Mouse (Mus musculus): ENCODE measurements around the gene Ccnq.
"Not testable (repeated sequence)": the region's sequence is repeated elsewhere in the genome, so short reads cannot be mapped to it uniquely, and the experiment has no call there.

Ccnq gene

DNA sequence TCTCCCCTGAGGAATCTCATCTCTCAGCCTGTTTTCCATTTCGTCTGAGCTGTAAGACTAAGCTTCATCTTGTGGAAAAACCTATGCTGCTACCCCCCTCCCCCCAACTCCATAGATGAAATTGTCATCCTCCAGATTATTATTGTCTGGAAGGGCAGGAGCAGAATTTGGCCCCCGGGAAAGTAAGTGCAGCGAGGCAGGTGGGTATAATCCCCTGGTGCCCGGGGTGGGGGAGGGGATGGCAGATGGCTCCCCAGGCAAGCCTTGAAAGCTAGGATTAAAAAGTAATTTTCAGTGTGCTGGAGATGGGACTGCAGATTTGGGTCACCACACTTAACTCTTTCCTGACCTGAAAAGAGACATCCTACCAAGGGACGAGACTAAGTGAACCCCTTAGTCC is 10.7 kb upstream of the Ccnq start:
- DNase-seq (ENCODE audit: low spot score): peak; percentile 74

DNA sequence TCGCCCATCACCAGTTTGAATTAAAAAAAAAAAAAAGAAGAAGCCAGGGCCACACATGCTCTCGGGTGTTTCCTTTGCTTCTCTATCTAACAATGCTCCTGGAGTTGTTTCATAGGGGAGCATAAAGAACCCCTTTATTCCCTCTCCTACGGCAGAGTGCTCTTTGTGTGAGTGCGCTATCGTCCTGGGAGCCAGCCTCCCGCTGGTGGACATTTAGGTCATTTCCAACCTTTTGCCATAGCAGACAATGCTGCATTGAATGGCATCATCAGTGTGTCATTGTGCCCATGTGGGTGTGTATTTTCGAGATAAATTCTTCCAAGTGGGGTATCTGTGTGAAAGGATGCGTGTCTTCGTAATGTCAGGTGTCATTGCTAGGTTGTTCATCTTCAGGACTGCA is 9.6 kb upstream of the Ccnq start:
- peak; percentile 54 for DNase-seq (ENCODE audit: low spot score)

DNA sequence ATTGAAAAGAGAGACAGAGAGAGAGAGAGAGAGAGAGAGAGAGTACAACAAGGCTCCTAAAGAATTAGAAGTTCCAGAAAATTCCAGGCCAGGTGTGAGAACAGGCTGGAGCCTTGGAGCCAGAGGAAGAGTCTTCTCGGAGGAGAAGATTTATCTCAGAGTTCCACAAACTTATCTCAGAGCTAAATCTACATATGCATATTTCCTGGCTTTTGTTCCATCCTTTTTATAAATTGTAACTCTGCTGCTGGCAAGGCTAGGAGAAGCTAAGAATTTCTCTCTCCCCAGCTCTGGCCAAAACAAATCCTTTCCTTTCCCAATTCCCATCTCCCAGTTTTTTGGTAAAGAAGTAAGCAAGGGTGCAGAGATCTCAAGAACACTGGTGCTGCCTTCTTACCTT is 3.8 kb upstream of the Ccnq start:
- no peak for DNase-seq (ENCODE audit: low spot score)

DNA sequence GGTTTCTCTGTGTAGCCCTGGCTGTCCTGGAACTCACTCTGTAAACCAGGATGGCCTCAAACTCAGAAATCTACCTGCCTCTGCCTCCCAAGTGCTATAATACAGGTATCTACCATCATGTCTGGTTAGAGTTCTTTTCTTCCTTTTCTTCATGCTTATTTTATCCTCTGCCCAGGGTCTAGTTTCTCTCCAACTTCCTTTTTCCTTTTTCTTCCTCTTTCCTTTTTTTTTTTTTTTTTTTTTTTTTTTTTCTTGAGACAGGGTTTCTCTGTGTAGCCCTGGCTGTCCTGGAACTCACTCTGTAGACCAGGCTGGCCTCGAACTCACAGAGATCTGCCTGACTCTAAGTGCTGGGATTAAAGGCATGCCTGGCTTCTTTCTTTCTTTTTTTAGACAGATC is 2.6 kb upstream of the Ccnq start:
- not testable (repeated sequence) for DNase-seq (ENCODE audit: low spot score)

DNA sequence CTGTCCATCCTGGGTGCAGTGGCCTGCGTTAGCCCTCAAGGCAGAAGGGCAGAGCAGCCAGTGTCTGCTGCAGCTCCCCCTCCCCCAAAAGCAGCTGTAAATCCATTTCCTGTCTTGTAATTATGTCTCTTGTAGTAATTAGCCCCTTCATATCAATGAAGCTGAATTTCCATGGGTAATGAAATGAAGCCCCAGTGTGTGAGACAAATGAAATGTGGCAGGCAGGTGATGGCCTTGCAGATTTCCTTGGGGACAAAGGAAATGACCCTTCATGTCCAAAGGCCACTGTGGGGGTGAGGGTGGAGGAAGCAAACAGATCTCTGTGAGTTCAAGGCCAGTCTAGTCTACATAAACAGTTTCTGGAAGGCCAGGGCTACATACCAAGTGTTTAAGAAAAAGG is 1.7 kb upstream of the Ccnq start:
- DNase-seq (ENCODE audit: low spot score): peak; percentile 51

DNA sequence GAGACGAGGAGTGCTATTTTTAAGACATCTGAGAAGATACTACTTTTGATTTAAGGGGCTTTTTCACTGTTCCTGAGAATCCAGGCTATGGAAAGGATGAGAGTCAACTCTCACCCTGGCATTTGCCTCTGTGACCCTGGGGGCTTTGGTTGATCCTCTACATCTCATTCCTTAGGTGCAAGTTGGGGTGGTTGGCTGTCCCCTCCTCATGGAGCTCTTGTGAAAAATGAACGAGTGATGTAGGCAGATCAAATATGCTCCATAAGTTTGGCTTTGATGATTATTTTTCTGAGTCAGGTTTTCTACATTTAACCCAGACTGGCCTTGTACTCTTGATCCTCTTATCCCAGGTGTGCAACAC is 294 bp upstream of the Ccnq start:
- no peak for DNase-seq (ENCODE audit: low spot score)

DNA sequence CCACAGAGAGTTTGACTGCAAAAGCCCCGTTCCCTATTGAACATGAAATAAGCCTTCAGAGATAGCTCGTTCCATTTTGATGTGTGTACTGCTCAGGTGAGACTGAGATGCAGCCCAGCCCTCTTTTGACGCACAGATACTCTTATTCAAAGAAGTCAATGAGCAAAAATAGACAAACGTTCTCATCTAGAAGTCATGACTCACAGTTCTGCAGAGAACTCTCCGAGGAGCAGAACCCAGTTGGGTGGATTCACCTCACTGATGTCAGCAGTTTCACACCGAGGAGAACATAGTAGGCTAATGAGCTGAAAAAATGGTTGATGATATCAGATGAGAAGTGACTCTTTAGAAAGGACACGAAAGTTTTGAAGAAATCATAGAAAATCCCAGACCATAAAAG is 5.3 kb downstream of the Ccnq start:
- DNase-seq (ENCODE audit: low spot score): no peak

DNA sequence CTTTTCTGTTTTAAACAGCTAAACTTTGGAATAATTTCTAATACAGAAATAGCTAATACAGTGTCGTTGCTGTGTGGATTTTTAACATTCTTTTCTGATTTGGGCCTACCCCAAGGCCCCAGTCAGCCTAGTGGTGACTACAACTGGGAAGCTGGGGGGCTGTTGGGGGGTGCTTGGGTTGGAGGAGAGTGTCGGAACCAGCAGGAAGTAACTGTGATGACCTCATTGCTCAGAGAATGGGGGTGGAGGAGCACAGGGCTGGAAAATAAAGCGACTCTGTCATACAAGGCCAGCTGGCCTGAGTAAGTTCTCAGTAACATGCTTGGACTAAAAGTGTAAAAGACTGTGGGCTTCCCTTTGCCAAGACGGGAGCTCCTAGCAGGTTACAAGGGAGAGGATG is 6.1 kb downstream of the Ccnq start:
- no peak for DNase-seq (ENCODE audit: low spot score)

DNA sequence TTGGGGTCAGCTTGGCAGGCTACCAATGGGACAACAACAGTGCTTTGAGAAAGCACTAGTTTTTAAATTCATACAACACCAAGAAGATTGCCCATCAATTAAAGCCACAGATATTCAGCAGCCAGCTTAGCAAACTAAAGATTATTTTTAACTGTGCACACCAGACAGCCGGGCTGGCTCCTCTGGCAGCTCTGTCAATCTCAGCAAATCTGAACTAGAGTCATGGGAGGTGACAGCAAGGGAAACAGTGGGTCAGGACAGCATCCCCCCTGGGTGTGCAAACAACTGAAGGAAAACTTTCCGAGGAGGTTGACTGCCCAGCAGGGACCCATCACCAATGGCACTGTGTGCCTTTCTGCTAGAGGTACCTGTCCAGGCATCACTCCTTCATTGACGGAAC is 9.1 kb downstream of the Ccnq start:
- no peak for DNase-seq (ENCODE audit: low spot score)

DNA sequence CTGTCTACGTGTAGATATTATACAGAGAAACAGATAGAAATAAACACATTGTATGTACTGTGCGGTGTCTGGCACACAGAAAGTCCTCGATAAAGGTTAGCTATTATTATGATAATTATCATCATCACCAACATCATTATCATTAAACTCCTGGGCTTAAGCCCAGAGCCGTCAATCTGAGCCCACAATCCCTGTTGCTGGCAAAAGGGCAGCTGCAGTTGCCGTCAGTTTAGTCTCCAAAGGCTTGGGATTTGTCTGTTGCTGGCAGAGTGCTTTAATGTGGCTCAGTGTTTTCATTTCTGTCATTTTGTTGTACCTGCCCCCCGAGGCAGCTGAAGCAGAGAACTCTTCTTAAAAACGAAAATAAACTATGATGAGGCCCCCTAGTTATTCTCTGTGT is 9.6 kb downstream of the Ccnq start:
- no peak for DNase-seq (ENCODE audit: low spot score)

DNA sequence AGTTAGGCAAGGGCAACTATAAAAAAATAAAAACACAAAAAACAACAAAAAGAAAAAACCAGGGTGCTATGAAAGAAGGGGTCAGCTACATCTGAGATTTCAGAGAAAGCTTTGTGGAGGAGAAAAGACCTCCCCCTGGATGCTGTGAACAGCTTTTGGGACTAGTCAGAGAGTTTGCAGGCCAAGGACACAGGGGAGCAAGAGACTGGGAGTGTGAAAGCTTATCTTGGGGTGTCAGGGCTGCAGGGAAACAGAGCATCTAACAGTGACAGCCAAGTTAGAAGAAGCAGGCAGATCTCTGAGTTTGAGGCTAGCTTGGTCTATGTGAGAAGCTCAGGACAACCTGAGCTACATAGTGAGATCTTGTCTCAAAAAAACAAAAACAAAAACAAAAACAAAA is 12.2 kb downstream of the Ccnq start:
- no peak for DNase-seq (ENCODE audit: low spot score)

DNA sequence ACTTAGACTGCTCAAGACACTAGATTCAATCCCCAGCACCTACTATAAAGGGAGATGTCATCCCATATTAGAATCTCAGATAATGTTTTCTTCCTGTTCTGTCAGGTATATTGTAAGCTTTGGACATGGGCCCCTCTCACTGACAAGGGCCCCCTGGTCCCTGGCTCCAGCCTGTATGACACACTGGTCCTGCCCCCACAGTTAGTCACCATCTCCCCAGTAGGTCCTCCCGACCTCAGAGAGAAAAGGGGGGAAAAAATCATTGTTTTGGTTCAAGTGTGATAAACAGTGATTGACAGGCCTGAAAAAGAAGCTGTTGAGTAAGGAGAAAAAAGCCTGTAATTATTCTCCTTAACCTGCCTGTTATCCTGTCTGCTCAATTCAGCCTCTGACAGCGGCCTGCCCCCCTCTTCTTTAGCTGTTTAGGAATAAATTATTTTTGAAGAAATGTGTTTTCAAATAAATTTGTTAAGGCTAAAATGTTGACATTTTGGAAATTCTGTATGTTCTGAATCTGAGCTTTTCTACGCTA is 14.6 kb downstream of the Ccnq start:
- DNase-seq (ENCODE audit: low spot score): no peak

DNA sequence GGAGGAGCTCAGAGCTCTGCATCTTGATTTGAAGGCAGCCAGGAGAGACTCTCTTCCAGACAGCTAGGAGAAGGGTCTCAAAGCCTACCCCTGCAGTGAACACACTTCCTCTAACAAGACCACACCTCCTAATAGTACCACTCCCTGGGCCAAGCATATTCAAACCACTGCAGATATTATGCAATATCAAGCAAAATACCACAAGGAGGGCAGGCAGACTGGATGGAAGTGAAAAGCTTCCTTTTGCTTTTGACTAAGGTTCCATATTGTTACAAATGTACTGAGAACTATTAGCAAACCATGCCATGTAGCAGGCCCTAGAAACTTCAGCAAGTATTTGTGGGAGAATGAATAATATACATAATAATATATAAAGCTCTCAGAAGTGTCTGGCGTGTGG is 16.4 kb downstream of the Ccnq start:
- DNase-seq (ENCODE audit: low spot score): no peak

DNA sequence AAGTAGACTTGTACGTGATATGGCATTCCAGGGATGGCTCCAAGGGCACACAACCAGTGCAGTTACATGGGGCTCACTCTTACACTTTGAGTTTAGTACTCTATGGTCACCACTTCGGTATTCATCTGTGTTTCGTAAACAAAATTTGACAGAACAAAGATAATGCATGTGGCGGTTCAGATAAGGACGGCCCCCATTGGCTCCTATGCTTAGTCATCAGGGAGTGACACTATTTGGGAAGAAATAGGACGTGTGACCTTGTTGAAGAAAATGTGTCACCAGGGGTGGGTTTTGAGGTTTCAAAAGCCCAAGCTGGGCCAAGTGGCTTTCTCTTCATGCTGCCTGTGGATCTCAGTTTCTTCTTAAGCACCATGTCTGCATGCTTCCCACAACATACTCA is 18.9 kb downstream of the Ccnq start:
- DNase-seq (ENCODE audit: low spot score): no peak

DNA sequence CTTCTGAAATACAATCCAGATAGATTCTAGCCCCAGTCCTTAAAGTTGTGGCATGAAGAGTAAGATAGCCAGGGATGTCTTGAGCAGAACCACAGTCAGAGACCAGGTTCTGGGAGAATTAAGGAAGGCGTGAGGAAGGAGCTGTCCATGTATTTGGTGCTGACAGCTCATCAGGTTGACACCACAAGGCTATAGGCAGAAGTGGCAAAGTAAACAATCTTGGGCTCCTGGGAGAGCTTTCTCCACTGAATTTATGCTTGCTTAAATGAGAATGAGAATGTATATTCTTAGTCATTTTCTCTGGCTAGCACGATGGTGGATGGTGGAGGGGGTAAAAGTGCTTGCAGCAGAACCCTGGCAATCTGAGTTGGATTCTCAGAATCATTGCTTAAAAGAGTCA is 20.6 kb downstream of the Ccnq start:
- DNase-seq (ENCODE audit: low spot score): peak; percentile 15

DNA sequence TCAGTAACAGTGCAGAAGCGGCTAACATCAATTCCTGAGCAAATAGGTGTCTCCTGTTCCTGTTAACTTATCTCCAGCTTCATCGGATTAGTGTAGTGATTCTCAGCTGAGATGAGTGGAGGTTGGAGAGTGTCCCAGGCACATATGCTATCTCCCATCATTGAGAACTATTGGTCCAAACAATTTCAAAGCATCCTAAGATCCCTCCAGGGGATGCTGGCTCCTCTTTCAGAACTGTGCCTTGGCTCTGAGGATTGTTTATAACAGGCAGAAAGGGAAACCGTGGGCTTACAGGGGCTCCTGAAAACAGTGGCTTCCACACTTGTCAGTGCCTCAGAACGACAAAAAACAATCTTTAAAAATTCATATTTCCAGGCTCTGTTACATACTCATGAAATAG is 23.5 kb downstream of the Ccnq start:
- no peak for DNase-seq (ENCODE audit: low spot score)

DNA sequence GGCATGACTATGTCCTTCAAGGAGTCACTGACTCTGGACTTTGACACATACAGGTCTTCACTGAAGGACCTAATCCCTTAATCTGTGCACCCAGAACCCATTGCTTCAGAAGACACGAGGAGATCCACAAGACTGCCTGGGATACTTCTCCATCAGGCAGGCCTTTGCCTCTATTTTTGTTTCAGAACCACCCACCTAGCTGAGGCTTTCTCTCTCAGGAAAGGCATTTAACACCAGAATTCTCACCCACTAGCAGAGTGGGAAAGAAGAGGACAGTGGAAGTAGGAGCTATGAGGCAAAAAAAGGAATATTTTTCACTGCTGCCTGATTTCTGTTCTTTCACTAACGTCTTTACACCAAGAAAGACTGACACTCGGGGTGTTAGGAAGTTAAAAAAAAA is 25.2 kb downstream of the Ccnq start:
- no peak for DNase-seq (ENCODE audit: low spot score)

DNA sequence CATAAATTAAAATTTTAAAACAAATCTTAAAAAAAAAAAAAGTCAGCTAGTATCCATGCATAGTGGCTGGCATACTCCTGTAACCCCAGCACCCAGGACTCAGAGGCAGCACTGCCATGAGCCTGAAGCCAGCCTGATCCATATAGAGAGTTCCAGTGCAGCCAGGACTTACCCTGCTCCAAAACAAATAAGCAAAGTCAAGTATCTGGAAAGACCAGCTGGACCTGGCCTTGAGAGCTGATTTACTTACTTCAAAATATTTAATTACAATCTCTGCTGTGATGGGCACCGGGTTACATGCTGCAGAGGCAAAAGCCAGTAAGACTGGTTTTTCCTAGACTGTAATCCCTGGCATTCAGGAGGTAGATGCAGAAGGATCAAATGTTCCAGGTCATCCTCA is 26.7 kb downstream of the Ccnq start:
- no peak for DNase-seq (ENCODE audit: low spot score)

DNA sequence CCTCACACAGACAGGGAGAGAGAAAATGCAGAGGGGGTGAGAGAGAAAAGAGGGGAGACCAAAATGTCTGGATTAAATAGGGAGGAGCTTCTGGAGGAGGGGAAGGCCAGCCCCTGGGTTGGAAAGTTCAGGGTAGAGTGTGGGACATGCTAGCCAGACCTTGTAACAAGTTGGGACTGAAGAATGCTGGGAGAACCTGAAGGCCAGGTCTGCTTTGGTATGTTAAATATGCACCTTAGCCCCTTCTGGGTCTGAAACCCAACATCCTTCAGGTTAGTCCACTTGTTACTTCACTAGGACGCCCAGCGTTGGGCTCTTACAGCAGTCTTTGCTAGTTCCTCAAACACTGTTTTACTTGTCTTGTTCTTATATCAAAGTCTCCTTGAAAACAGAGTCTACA is 30.1 kb downstream of the Ccnq start:
- no peak for DNase-seq (ENCODE audit: low spot score)

DNA sequence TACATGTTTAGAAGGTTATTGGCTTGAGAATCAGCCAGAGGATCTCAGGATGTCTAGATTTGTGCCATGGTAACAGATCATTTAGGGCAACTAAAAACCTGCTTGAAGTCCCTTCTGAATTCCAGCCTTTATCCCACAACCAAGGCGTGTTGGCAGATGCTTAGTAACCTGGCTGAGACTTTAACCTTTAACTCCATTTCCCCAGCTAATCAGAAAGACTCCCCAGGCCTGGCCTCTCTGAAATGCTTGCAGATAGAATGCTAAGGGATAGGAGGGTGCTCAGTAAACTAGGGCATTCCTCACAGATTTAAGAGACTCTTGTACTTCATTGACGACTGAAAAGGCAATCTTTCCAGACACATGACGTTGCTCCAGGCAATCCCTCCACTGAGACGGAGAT is 33.9 kb downstream of the Ccnq start:
- no peak for DNase-seq (ENCODE audit: low spot score)

DNA sequence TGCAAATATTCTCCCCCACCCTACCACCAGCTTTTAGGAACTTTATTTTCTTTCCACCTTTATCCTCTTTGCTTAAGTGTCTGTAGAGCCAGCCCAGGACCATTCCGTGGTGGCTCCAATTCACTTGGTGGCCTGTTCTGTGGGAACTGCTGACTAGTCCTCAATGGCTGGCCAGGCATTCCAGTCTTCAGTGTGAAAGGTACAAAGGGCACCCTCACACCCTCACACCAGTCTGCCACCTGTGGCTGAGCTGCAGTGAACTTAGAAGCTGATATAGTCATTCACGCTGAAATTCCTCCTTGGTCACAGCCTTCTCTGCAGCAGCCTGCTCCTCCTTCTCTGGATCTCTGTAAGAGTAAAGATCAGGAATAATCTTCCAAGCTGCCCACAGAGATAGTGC is 42.9 kb downstream of the Ccnq start:
- DNase-seq (ENCODE audit: low spot score): no peak

DNA sequence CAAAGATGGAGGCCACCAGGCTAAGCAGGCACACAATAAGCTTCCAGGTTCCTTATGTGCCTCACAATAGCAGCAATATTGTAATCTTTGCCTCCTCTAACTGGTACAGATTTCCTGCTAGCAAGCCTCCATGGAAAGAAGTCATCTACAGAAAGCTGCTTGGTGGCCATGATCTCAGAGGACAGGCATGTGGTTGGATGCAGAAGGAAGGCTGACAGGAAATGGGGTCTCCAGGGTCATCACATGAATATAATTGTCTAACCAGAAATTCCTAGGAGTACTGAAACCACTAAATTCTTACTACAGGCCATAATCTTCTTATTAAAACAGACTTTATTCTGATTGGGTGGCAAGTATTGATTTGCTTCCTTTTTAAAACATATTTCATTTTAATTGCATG is 45.5 kb downstream of the Ccnq start:
- no peak for DNase-seq (ENCODE audit: low spot score)

DNA sequence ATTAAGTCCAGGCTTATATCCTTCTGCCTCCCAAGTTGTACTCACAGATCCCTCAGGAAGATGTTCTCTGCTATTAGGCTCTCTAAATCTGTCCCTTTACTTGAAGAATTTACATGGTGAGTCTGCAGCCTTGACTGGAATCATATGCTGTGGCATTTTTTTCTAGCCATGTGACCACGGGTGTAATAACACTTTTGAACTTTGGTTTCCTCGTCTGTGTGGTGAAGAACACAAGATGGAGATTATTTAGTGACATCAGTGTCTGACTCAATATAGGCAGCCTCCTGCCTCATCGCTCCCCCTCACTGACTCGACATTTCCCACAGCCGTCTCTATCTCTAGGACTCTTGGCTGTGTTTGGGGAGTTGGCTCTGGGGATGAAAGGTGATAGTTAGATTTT is 48.4 kb downstream of the Ccnq start:
- no peak for DNase-seq (ENCODE audit: low spot score)

DNA sequence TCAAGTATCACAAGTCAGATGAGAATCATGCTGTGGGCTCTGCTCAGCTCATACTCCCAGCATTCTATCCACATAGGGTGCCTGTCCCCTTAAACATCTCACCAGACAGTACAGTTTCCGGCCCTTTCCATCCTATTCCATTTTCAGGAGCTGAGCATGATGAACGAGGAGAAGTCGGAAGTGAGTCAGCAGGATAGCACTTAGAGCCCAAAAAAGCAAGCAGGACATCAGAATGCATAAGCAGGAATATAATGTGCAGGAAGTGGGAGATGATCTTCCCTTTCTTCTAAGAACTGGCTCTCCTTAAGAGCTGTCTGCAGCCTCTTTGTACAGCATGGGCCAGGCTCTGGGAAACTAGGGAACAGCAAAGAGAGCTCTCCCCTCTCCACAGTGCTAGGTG is 49.2 kb downstream of the Ccnq start:
- DNase-seq (ENCODE audit: low spot score): no peak

Measured in retina, embryonic 14.5 days (tissue).